Mouse (Mus musculus): ENCODE results near the gene Zfp804b.
"Not testable (repeated sequence)": the region's sequence is repeated elsewhere in the genome, so short reads cannot be mapped to it uniquely, and the experiment has no call there.

Zfp804b gene

GRCm38 (mm10) chr5:7344145-7345010 is at the start of gene Zfp804b:
Gene Zfp804b (minus strand): TSS chr5:7344756.
- in situ Hi-C loops (cut with MboI, MseI) = no loop called here

GRCm38 (mm10) chr5:7364616-7365015 is 20.1 kb upstream of the Zfp804b start:
- in situ Hi-C loops (cut with MboI, MseI) = not testable (repeated sequence)

- in situ Hi-C loops (cut with MboI, MseI) = no loop called here
Measured at GRCm38 (mm10) chr5:7345011-7345389, 444 bp upstream of the Zfp804b start.

GRCm38 (mm10) chr5:7325594-7325993 is 19.0 kb downstream of the Zfp804b start:
- in situ Hi-C loops (cut with MboI, MseI) = no loop called here

GRCm38 (mm10) chr5:7303819-7304218 is 40.7 kb downstream of the Zfp804b start, which contains the start of gene Tex47:
Gene Tex47 (plus strand): TSS chr5:7304119.
- in situ Hi-C loops (cut with MboI, MseI) = no loop called here

GRCm38 (mm10) chr5:7302969-7303368 is 41.6 kb downstream of the Zfp804b start:
- in situ Hi-C loops (cut with MboI, MseI) = no loop called here

GRCm38 (mm10) chr5:7284336-7284735 is 60.2 kb downstream of the Zfp804b start:
- in situ Hi-C loops (cut with MboI, MseI) = no loop called here

GRCm38 (mm10) chr5:7276659-7277455 is 67.7 kb downstream of the Zfp804b start:
- in situ Hi-C loops (cut with MboI, MseI) = no loop called here

- in situ Hi-C loops (cut with MboI, MseI) = no loop called here
Measured at GRCm38 (mm10) chr5:7177589-7177988, 167.0 kb downstream of the Zfp804b start.

GRCm38 (mm10) chr5:7139658-7140057 is 204.9 kb downstream of the Zfp804b start:
- in situ Hi-C loops (cut with MboI, MseI) = no loop called here

- in situ Hi-C loops (cut with MboI, MseI) = no loop called here
Measured at GRCm38 (mm10) chr5:7102387-7102786, 242.2 kb downstream of the Zfp804b start.

- in situ Hi-C loops (cut with MboI, MseI) = no loop called here
Measured at GRCm38 (mm10) chr5:7073936-7074631, 270.5 kb downstream of the Zfp804b start.

GRCm38 (mm10) chr5:7007468-7007867 is 337.1 kb downstream of the Zfp804b start:
- in situ Hi-C loops (cut with MboI, MseI) = no loop called here

- in situ Hi-C loops (cut with MboI, MseI) = no loop called here
Measured at GRCm38 (mm10) chr5:6983993-6984392, 360.6 kb downstream of the Zfp804b start.

GRCm38 (mm10) chr5:6934837-6935236 is 409.7 kb downstream of the Zfp804b start:
- in situ Hi-C loops (cut with MboI, MseI) = no loop called here

GRCm38 (mm10) chr5:6911290-6911689 is 433.3 kb downstream of the Zfp804b start:
- in situ Hi-C loops (cut with MboI, MseI) = no loop called here

GRCm38 (mm10) chr5:6881396-6881795 is 463.2 kb downstream of the Zfp804b start:
- in situ Hi-C loops (cut with MboI, MseI) = no loop called here

GRCm38 (mm10) chr5:6871566-6871965 is 473.0 kb downstream of the Zfp804b start:
- in situ Hi-C loops (cut with MboI, MseI) = no loop called here

- in situ Hi-C loops (cut with MboI, MseI) = no loop called here
Measured at GRCm38 (mm10) chr5:6870970-6871369, 473.6 kb downstream of the Zfp804b start.

- in situ Hi-C loops (cut with MboI, MseI) = no loop called here
Measured at GRCm38 (mm10) chr5:6795396-6795795, 549.2 kb downstream of the Zfp804b start.

GRCm38 (mm10) chr5:6769357-6769892 is 575.1 kb downstream of the Zfp804b start:
- in situ Hi-C loops (cut with MboI, MseI) = no loop called here
